Mouse (Mus musculus): ENCODE measurements around the gene Nfia.

DNA sequence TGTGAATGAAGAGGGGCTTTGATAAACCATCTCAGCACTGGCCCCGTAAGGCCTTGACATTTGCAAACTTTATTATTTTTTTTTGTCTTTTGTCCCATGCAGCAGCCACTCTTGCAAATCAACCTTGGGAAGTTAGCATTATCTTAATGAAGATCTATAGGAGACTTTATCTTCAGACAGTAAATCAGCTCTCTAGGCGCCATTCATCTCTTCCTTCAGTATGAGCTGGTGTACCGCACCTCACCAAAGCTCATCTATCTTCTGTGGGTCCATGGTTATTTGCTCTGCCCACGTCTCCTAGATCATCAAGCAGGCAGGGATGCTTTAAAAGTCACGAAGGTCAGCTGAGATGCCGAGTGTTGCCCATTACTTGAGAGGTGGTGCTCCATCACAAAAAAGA, 89.8 kb downstream of the Nfia start:
- no peak for TF ChIP-seq CTCF (conservative IDR thresholded peaks at IDR 0.05; ENCODE audit: low read length)
- no peak for TF ChIP-seq NANOG (IDR thresholded peaks at IDR 0.05; ENCODE audit: borderline replicate concordance, low read length)
- TF ChIP-seq POU5F1 (IDR thresholded peaks at IDR 0.05; ENCODE audit: borderline replicate concordance, low read length), result no peak
